Mouse (Mus musculus) erythroblast, adult 5-6 weeks (primary cell): ENCODE measurements around the gene Otulin. TPM values are rescaled to one million over a fixed set of nuclear protein-coding genes. Genes with fewer than 3 reads are reported as not detected.

Source experiments
- ATAC-seq: replicated peaks from 2 replicates; pipeline ENCODE4 v1.8.0; 2016; ENCODE audit warnings: moderate number of reproducible peaks, mild to moderate bottlenecking, moderate TSS enrichment, inconsistent platforms; ENCODE audit not compliant: poor library complexity, low FRiP score, severe bottlenecking
- total RNA-seq, 2 experiments: library from RNA; stranded (forward) in 1 of 2; stranded (reverse) in 1 of 2; fragments of 150-400 nt in 1 of 2; fragments of 200-764, 138-1000 nt in 1 of 2; gene quantifications; 2 replicates each; pipeline versions ENCODE4 v1.2.3 to v1.2.4; 2015 to 2017; ENCODE audit warnings: low replicate concordance in 2 of 2

Gene Otulin
- total RNA-seq, 2 experiments from 2014 or later = 11.8 to 52.8 TPM

GRCm38 (mm10) chr15:27528896-27529295, 101.6 kb downstream of the Otulin start:
- no peak for ATAC-seq

DNA sequence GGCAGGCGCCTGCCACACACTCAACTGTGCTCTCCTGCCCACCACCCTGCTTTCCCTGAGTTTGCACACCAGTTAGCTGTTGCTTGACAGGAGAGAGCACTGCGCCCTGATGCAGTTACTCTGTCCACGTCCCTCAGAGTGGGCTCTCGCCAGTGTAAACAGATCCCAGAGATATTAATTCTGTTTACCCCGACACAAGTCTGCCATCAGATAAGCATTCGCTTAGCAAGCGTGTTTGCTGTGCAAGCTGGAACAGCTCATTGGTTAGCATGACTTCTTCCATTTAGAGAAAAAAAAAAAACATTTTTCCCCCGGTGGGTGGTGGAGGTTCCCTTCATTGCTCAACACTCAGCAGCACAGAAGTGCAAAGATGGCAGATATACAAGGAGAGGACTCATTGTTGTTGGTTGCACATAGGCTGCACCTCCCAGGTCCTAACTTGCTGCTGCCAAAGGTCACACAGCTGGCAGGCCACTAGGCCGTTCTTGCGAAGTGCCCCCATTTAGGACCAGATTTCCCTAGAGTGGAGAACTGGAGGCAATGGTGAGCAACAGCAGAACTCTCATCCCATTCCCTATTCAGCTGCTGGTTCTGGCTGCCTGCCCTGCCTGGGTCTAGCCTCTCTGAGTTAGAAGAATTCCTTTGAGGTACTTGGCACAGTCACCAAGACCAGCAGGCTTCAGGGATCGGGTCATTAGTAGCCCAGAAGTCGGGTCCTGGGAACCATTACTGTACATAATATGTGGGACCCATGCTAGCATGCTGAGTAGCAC, 105.1 kb downstream of the Otulin start:
- no peak for ATAC-seq

GRCm38 (mm10) chr15:27519857-27520256, 110.6 kb downstream of the Otulin start:
- ATAC-seq = no peak

DNA sequence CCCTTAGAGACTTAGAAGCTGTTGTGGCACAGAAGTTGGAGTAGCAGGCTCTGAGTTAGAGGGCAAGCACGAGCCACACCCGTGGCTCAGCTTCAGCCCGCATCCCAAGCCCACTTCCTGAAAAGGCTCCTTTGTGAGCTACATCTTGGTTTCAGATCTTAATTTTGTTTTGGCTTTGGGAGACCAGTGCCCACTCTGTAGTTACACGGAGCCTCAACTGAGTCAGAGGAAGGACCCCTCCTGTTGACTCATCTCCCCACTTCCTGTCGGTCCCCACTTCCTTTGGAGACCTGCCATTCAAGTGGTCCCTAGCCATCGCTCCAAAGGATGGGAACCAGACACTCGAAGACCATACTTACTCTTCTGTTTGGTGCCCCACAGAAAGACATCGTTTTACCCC, 112.5 kb downstream of the Otulin start:
- ATAC-seq = no peak

- ATAC-seq = no peak
These were observed 113.6 kb downstream of the Otulin start for GRCm38 (mm10) chr15:27516927-27517326.

- no peak for ATAC-seq
These were observed 121.5 kb downstream of the Otulin start for GRCm38 (mm10) chr15:27508982-27509381.

- ATAC-seq = no peak
These were observed 122.3 kb downstream of the Otulin start for GRCm38 (mm10) chr15:27508169-27508568.

DNA sequence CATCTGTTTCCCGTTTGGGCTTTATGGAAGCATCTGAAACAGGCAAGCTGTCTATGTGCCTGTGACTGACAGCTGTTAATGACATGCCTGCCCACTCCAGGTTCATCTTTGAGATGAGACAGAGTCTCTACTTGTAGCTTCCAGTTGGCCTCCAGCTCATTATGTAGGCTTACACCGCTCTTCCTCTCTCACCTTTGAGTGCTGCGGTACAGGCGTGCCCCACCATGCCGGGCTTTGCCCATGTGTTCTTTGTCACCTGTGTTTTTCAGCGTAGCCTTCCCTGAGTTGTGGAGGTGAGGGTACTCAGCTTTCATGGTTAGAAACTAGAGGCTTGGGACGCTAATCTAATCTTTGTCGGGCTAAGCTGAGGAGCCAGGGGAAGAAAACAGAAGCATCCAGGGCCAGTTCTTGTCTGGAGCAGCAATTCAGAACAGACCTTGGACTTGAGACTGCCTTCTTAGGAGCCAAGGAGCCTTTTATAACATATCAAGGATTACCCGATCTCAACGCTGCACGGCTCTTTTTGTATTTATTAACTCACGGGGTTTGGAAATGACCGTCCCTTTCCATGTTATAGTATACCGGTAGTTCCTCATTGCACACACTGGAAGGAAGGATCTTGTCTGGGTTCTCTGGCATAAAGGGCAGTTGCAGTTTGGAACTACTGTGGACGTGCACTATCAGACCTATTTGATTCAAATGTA, 123.4 kb downstream of the Otulin start:
- no peak for ATAC-seq

GRCm38 (mm10) chr15:27506127-27506886, 124.2 kb downstream of the Otulin start:
- peak; percentile 69 for ATAC-seq

GRCm38 (mm10) chr15:27503801-27504730, 126.4 kb downstream of the Otulin start:
- ATAC-seq = peak; percentile 31; the same call in 1 of the 2 replicates

DNA sequence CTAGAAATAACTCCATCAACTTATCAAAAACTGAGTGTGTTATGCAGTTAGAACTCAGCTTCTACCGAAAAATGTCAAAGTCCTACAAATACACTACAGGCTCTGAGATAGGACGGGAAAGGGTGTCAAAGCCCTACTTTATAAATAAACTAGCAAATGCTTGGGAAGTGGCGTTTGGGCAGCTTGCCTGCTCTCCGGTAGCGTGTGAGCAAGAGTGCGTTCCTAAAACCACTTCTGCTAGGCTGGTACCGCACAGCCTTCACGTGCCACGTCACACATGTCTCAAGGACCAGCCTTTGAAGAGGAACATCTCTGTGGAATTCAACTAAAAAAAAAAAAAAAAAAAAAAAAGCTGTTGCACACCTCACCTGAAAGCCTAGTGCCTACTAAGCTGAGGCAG, 127.3 kb downstream of the Otulin start:
- ATAC-seq = no peak

DNA sequence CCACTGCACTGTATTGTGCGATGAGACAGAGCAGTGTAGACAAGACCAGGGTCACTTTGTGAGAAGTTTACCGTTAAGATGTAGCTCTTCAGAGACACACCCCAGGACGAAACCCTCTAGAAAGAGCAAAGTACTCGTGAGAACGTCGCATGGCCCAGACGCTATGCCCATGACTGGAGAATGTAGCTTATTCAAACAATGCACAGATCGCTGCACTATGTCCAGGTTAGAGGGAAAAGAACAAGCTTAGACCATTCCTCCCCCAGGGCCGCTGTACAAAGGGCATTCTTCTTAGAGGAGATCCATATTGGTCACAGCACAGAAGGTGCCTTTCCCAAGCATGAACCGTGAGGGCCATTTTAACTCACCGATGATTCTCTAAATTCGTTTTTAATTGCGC, 128.2 kb downstream of the Otulin start:
- no peak for ATAC-seq

GRCm38 (mm10) chr15:27500390-27500789, 130.1 kb downstream of the Otulin start:
- ATAC-seq = no peak

GRCm38 (mm10) chr15:27498078-27498477, 132.4 kb downstream of the Otulin start:
- ATAC-seq = no peak

DNA sequence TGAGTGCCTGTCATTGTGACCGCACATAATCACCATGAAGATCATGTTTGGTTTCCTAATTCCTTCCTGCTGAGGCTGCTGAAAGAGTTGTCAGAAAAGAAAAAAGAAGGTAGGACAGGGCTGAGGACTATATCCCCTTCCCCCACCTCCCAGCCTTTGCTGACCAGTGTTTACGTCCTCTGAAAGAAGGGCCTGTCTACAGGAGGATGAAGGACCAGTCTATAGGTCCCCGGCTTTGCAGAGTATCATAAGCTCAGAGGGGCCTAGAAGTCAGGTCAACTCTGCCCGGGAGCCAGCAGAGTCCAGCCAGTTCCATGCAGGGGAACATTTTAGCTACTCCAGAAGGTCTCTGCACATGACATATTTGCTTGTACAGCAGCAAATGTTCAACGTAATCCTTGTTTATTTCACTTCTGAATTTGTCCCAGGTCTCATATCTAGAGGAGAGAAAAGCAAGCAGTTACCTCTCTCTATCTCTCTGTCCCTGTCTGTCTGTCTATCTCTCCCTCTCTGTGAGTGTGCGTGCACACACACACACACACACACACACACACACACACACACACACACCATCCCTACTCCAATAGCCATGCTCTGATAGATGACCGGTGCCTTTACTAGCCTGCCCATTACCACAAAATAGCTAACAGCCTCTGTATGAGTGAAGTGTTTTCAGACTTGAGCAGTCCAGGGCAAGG, 133.0 kb downstream of the Otulin start:
- peak; percentile 53 for ATAC-seq

GRCm38 (mm10) chr15:27496596-27497299, 133.7 kb downstream of the Otulin start:
- peak; percentile 81 for ATAC-seq

- no peak for ATAC-seq
These were observed 134.5 kb downstream of the Otulin start for GRCm38 (mm10) chr15:27495981-27496401.

DNA sequence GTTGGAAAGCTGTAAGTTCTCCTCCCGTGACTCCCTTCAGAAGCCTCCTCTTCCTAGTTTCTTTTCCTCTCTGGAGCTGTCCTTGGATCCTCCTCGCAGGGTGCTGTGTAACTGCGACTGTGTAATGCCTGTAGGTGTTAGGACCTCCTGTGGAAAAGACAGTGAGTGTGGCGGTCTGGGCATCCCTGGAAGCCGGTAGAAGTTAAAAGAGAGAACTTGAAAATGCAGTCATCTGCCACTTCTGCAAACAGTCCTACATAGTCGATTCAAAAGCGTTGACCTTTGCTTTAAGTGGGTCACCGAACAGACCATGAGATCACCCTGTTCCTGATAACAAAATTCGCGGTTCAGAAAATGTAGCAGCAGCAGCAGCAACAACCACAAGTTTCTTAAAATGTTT, 137.0 kb downstream of the Otulin start:
- no peak for ATAC-seq
